Mouse (Mus musculus): ENCODE measurements around the gene Camk1d.

DNA sequence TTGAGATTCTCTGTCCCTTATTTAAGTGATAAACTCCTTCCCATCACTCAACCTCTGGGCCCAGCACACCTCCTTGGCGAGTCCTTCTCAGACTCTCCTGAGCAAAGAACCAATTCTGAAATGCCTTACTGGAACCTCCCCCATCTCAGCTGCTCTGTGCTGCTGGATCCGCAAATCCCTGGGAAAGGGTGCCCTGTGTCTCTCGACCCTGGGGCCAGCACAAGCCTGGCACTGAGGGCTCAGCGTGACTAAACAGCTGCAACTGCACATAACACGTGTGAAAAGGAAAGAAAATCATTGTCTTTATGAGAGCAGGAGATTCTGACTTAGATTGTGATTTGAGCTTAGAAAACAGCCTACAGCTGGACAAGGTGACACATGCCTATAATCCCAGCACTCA, 52.4 kb downstream of the Camk1d start:
- TF ChIP-seq CTCF (IDR thresholded peaks at IDR 0.05; ENCODE audit: low read depth, low read length) (no peak), POLR2A (IDR thresholded peaks at IDR 0.05; ENCODE audit: extremely low read depth, insufficient read depth, low read length) (no peak)
